In the genomic region with DNA sequence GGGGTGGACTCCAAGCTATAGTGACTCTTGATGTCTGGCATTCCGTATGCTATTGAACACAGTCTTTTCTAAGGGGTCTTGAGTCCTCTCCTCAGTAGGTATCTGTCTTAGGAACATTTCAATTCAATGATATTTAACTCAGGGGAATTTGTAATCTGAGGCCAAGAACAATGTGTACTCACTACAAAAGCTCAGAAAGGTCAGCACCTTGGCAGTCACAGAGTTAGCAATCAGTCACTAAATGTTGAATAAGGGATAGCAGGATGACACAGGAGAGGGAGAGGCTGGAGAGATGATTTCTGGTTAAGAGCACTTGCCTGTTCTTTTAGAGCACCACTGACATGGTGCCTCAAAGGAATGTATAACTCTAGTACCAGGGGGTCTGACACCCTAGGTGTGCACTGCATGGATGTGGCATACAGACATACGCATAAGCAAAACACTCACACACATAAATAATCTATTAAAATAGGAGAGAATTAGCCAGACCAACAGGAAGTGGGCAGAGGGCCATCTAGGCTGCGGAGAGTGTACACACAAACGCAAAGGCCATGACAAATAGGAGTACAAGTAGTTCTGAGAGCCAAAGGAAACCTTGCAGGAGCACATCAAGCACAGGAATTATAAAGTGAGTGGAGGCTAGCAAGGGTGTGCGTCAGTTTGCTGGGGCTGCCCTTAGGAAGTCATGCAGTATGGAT, we compare ENCODE assay signal across 25 mouse cellular contexts. TPM values are rescaled to one million over a fixed set of nuclear protein-coding genes. Genes with fewer than 3 reads are reported as not detected.
A peak's percentile ranks its signal among the peaks of the same experiment; 100 is the strongest.
DNase-seq lines count a peak whose midpoint lies in the region; ATAC-seq lines count a peak whose summit lies in the region.
"Had no signal": no experiment of that assay in that cellular context is flagged by ENCODE, and none has a peak within 500 bp of the region (broad histone marks: within the 10 kb centered on the region; RNA-seq: fewer than 3 reads in every experiment).

No protein-coding gene starts in this region.

- ATAC-seq in limb, embryonic 11.5 days (ENCODE audit: insufficient number of reproducible peaks, low FRiP score, low TSS enrichment, low read depth), result peak; percentile 49; the same call in 1 of the 2 replicates
- ATAC-seq: activated CD4-positive, CD25-positive, alpha-beta regulatory T cell, adult 4 months; forebrain, embryonic 15.5 days had no signal

- no peaks in the 10 kb centered on the region for H3K4me1 ChIP-seq in limb, embryonic 11.5 days (ENCODE audit: control insufficient read depth, insufficient read depth, low read length)
- H3K4me1 ChIP-seq in limb, embryonic 10.5 days, result peaks cover 5% of the 10 kb centered on the region; the same call in 1 of the 2 replicates
- H3K4me1 ChIP-seq: forebrain, embryonic 15.5 days; hindbrain, embryonic 12.5 days; limb, embryonic 13.5 days; liver, embryonic 15.5 days; midbrain, embryonic 12.5 days had no signal

- no peaks in the 10 kb centered on the region for H3K36me3 ChIP-seq in limb, embryonic 11.5 days (ENCODE audit: control insufficient read depth, insufficient read depth, low read length)
- no peaks in the 10 kb centered on the region for H3K36me3 ChIP-seq in limb, embryonic 10.5 days
- H3K36me3 ChIP-seq: forebrain, embryonic 15.5 days; hindbrain, embryonic 12.5 days; limb, embryonic 13.5 days; liver, embryonic 15.5 days; midbrain, embryonic 12.5 days had no signal

- no peak overlapping the region for H3K27ac ChIP-seq in limb, embryonic 11.5 days (replicated peaks; ENCODE audit: low read depth, low read length)
- no peak overlapping the region for H3K27ac ChIP-seq in limb, embryonic 10.5 days
- H3K27ac ChIP-seq: forebrain, embryonic 15.5 days; hindbrain, embryonic 12.5 days; kidney, postnatal 0 days; limb, embryonic 13.5 days; liver, embryonic 15.5 days; midbrain, embryonic 12.5 days had no signal

- peak; percentile 27 for DNase-seq in kidney, adult 11 months
- no peak for DNase-seq in kidney, postnatal 4 days
- DNase-seq in limb, embryonic 11.5 days (ENCODE audit: low spot score), result no peak
- no peak for DNase-seq in limb, embryonic 10.5 days (ENCODE audit: low spot score)
- peak; percentile 29 for DNase-seq in urinary bladder, postnatal 14 days (ENCODE audit: low spot score)
- no peak for DNase-seq in urinary bladder, adult 18-20 months (ENCODE audit: low spot score in 2 of 2)
- peak; percentile 40 for DNase-seq in yolk sac, embryonic 10.5 days (ENCODE audit: low spot score)
- no peak for DNase-seq in spleen, adult 18-20 months
- DNase-seq: cerebellum, adult 9-10 months; gastrocnemius, postnatal 10 days; heart, postnatal 14 days; layer of hippocampus, postnatal 36 days had no signal

- H3K9me3 ChIP-seq in limb, embryonic 11.5 days (ENCODE audit: control insufficient read depth, low read length), result no peaks in the 10 kb centered on the region
- H3K9me3 ChIP-seq in limb, embryonic 10.5 days (replicated peaks), result no peaks in the 10 kb centered on the region
- H3K9me3 ChIP-seq: hindbrain, embryonic 12.5 days; limb, embryonic 13.5 days; liver, embryonic 15.5 days; midbrain, embryonic 12.5 days had no signal

- no peaks in the 10 kb centered on the region for H3K27me3 ChIP-seq in limb, embryonic 11.5 days (ENCODE audit: control insufficient read depth, insufficient read depth, low read length)
- H3K27me3 ChIP-seq in limb, embryonic 10.5 days (ENCODE audit: low read depth, poor library complexity, severe bottlenecking), result no peaks in the 10 kb centered on the region
- H3K27me3 ChIP-seq: forebrain, embryonic 15.5 days; hindbrain, embryonic 12.5 days; limb, embryonic 13.5 days; liver, embryonic 15.5 days; midbrain, embryonic 12.5 days had no signal

- no peak overlapping the region for H3K9ac ChIP-seq in limb, embryonic 11.5 days (ENCODE audit: low read length)
- H3K9ac ChIP-seq: forebrain, embryonic 15.5 days; hindbrain, embryonic 12.5 days; limb, embryonic 13.5 days; liver, embryonic 15.5 days; midbrain, embryonic 12.5 days had no signal

- H3K4me3 ChIP-seq in limb, embryonic 11.5 days (ENCODE audit: low read depth, low read length), result no peak overlapping the region
- H3K4me3 ChIP-seq in limb, embryonic 10.5 days, result no peak overlapping the region
- H3K4me3 ChIP-seq: forebrain, embryonic 15.5 days; hindbrain, embryonic 12.5 days; limb, embryonic 13.5 days; liver, embryonic 15.5 days; midbrain, embryonic 12.5 days had no signal

- WGBS in limb, embryonic 11.5 days, result 93% methylated on average over 5 of the region's 5 CpGs
- WGBS in limb, embryonic 10.5 days, result 92% methylated on average over 5 of the region's 5 CpGs

- H3K4me2 ChIP-seq in limb, embryonic 11.5 days (ENCODE audit: low read depth, severe bottlenecking), result no peak overlapping the region
- H3K4me2 ChIP-seq: forebrain, embryonic 15.5 days; heart, embryonic 11.5 days; hindbrain, embryonic 12.5 days; limb, embryonic 13.5 days; liver, embryonic 15.5 days; midbrain, embryonic 12.5 days had no signal

RNA-seq across cellular contexts. Expression of a gene that starts 9.9 kb away (rescaled TPM):
- polyA plus RNA-seq in limb, embryonic 11.5 days (2014; fragmentation: Nextera tagmentation; extraction: Ambion mirVana), result not detected in 2 replicates
- polyA plus RNA-seq in limb, embryonic 10.5 days (2016; fragmentation: Nextera tagmentation; extraction: Ambion mirVana), result not detected in 2 replicates
- polyA plus RNA-seq: activated CD4-positive, CD25-positive, alpha-beta regulatory T cell, adult 4 months; brain, embryonic 14.5 days; C2C12; forebrain, embryonic 15.5 days; heart, embryonic 11.5 days; hindbrain, embryonic 12.5 days; kidney, postnatal 0 days; limb, embryonic 13.5 days; liver, embryonic 15.5 days; lung, embryonic 16.5 days; midbrain, embryonic 12.5 days; thymus, postnatal 0 days; urinary bladder, adult 2 months had no signal

Comparison
In these comparisons a context has a peak if more than half of its experiments do, and no peak if none do; other contexts are left out.
1. DNase-seq: peak in kidney, adult 11 months (single experiment), urinary bladder, postnatal 14 days (single experiment) and yolk sac, embryonic 10.5 days (single experiment); none in kidney, postnatal 4 days (0 of 2), limb, embryonic 11.5 days (single experiment), limb, embryonic 10.5 days (single experiment), urinary bladder, adult 18-20 months (0 of 2) and spleen, adult 18-20 months (0 of 2).